Mouse (Mus musculus): ENCODE results near the gene Ankdd1b.

Ankdd1b gene

GRCm38 (mm10) chr13:96470957-96471356 lies at the start of gene Ankdd1b:
Gene Ankdd1b, minus strand, starts transcription at chr13:96471198.
- DNase-seq (ENCODE audit: low read depth, low spot score), result no peak

- DNase-seq (ENCODE audit: low read depth, low spot score), result no peak
Observed at GRCm38 (mm10) chr13:96517335-96517734, 46.3 kb upstream of the Ankdd1b start.

- peak; percentile 78 for DNase-seq (ENCODE audit: low read depth, low spot score)
Observed at GRCm38 (mm10) chr13:96516249-96516648, 45.3 kb upstream of the Ankdd1b start.

GRCm38 (mm10) chr13:96514154-96514942 lies 43.4 kb upstream of the Ankdd1b start:
- no peak for DNase-seq (ENCODE audit: low read depth, low spot score)

GRCm38 (mm10) chr13:96511893-96512292 lies 40.9 kb upstream of the Ankdd1b start:
- DNase-seq (ENCODE audit: low read depth, low spot score), result no peak

- no peak for DNase-seq (ENCODE audit: low read depth, low spot score)
Observed at GRCm38 (mm10) chr13:96511262-96511661, 40.3 kb upstream of the Ankdd1b start.

- no peak for DNase-seq (ENCODE audit: low read depth, low spot score)
Observed at GRCm38 (mm10) chr13:96510635-96511034, 39.6 kb upstream of the Ankdd1b start.

- no peak for DNase-seq (ENCODE audit: low read depth, low spot score)
Observed at GRCm38 (mm10) chr13:96507541-96507940, 36.5 kb upstream of the Ankdd1b start.

- DNase-seq (ENCODE audit: low read depth, low spot score), result no peak
Observed at GRCm38 (mm10) chr13:96506313-96506712, 35.3 kb upstream of the Ankdd1b start.

- DNase-seq (ENCODE audit: low read depth, low spot score), result no peak
Observed at GRCm38 (mm10) chr13:96505661-96506060, 34.7 kb upstream of the Ankdd1b start.

GRCm38 (mm10) chr13:96499891-96500290 lies 28.9 kb upstream of the Ankdd1b start:
- DNase-seq (ENCODE audit: low read depth, low spot score), result no peak

- DNase-seq (ENCODE audit: low read depth, low spot score), result no peak
Observed at GRCm38 (mm10) chr13:96496630-96497029, 25.6 kb upstream of the Ankdd1b start.

GRCm38 (mm10) chr13:96490433-96490832 lies 19.4 kb upstream of the Ankdd1b start, which contains the start of gene Gm17622:
Gene Gm17622, plus strand, starts transcription at chr13:96490733.
- DNase-seq (ENCODE audit: low read depth, low spot score), result no peak

- no peak for DNase-seq (ENCODE audit: low read depth, low spot score)
Observed at GRCm38 (mm10) chr13:96487968-96488367, 17.0 kb upstream of the Ankdd1b start.

GRCm38 (mm10) chr13:96487230-96487629 lies 16.2 kb upstream of the Ankdd1b start:
- no peak for DNase-seq (ENCODE audit: low read depth, low spot score)

- DNase-seq (ENCODE audit: low read depth, low spot score), result no peak
Observed at GRCm38 (mm10) chr13:96478991-96479390, 8.0 kb upstream of the Ankdd1b start.

- no peak for DNase-seq (ENCODE audit: low read depth, low spot score)
Observed at GRCm38 (mm10) chr13:96477226-96477625, 6.2 kb upstream of the Ankdd1b start.

GRCm38 (mm10) chr13:96470556-96470955 lies 442 bp downstream of the Ankdd1b start:
- no peak for DNase-seq (ENCODE audit: low read depth, low spot score)

- DNase-seq (ENCODE audit: low read depth, low spot score), result no peak
Observed at GRCm38 (mm10) chr13:96468678-96469077, 2.3 kb downstream of the Ankdd1b start.

GRCm38 (mm10) chr13:96465315-96465714 lies 5.7 kb downstream of the Ankdd1b start:
- peak; percentile 33 for DNase-seq (ENCODE audit: low read depth, low spot score)

- no peak for DNase-seq (ENCODE audit: low read depth, low spot score)
Observed at GRCm38 (mm10) chr13:96462644-96463043, 8.4 kb downstream of the Ankdd1b start.

- no peak for DNase-seq (ENCODE audit: low read depth, low spot score)
Observed at GRCm38 (mm10) chr13:96458606-96459005, 12.4 kb downstream of the Ankdd1b start.

- DNase-seq (ENCODE audit: low read depth, low spot score), result no peak
Observed at GRCm38 (mm10) chr13:96458018-96458417, 13.0 kb downstream of the Ankdd1b start.

Measured in R1 (cell line).